Mouse (Mus musculus): ENCODE measurements around the gene Myocd.

Myocd gene

DNA sequence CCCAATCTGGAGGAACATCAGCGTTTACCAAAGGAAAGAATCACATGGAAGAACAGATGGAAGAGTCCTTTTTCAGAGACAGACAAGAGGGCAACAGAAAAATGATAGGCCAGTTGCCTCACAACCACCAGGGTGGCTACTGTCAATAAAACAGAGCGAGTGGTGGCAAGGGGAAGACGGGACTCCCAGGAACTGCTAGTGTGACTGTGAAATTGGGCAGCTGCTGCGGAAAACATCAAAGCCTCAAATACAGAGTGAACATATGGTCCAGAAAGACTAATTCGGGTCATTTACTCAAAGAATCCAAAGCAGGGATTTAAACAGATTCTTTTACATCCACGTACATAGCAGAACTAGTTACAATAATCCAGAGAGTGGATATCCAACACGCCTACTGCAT lies 29.3 kb downstream of the Myocd start:
- no peak for TF ChIP-seq GATA4 (IDR thresholded peaks at IDR 0.05; ENCODE audit: insufficient replicate concordance, low read length)

DNA sequence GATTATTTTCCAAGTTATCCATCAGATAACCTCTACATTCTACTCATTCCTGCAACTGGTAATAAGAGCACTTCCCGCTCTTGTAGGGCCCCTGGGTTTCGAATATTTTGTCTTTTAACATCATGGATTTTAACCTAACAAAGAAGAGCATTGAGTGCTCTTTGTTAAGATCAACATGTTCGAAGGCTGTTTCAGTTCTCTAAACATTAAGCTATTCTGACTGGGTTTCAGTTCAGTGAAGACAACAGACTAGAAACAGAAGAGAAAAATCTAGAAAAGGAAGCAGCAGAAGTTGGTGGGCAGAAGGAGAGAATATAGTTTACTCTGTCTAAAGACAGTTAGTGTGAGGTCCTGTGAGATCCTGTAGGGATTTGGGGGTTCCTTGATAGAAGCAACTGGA lies 31.9 kb downstream of the Myocd start:
- TF ChIP-seq GATA4 (IDR thresholded peaks at IDR 0.05; ENCODE audit: insufficient replicate concordance, low read length) = no peak

DNA sequence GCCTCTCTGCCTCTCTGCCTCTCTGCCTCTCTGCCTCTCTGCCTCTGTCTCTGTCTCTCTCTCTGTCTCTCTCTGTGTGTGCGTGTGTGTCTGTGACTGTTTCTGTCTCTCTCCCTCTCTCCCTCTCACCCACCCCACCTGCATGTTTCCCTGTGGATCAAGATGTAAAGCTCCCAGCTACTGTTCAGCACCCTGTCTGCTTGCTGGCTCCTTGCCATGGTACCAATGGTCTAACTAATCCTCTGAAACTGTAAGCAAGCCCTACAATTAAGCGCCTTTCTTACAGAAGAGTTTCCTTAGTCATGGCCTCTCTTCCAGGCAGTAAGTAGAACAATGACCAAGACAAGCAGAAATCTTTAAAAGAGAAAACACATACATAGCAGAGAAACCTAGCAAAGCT lies 32.9 kb downstream of the Myocd start:
- TF ChIP-seq GATA4 (IDR thresholded peaks at IDR 0.05; ENCODE audit: insufficient replicate concordance, low read length) = no peak

DNA sequence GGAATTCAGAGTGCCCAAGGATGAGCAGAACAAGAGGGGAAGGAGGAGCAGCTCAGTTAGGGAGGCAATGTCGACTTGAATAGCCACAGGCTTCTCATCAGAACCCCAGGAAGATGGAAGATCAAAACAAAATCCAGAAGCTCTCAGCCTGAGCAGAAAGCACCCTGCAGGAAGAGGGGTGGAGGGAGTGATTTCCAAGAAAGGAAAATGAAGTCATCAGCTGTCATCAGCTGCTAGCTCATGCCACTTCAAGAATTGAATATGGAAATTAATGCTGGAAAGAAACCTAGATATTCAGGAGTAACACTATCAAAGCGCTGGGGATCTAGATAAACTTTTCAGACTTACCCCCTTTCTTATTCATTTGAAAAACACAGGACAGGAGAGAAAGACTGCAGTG lies 34.4 kb downstream of the Myocd start:
- TF ChIP-seq GATA4 (IDR thresholded peaks at IDR 0.05; ENCODE audit: insufficient replicate concordance, low read length) = no peak

DNA sequence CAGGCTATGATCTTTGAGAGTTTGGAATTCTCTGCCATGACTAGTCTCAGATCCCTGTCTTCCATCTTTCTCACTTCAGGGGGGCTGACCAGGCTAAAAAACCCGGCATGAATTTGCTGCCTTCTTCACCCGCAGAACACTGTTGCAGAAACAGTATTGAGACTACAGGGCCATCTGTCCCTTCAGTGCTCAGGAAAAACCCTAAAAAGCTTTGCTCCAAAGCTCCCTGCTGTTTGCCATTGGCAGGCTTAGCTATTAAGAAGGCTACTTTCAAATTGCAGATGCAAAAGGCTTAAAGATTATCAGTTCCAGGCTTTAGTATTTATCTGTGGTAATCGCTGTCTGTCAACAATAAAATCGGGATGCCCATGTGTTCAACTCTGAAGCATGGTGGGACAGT lies 38.0 kb downstream of the Myocd start:
- TF ChIP-seq GATA4 (IDR thresholded peaks at IDR 0.05; ENCODE audit: insufficient replicate concordance, low read length) = no peak

DNA sequence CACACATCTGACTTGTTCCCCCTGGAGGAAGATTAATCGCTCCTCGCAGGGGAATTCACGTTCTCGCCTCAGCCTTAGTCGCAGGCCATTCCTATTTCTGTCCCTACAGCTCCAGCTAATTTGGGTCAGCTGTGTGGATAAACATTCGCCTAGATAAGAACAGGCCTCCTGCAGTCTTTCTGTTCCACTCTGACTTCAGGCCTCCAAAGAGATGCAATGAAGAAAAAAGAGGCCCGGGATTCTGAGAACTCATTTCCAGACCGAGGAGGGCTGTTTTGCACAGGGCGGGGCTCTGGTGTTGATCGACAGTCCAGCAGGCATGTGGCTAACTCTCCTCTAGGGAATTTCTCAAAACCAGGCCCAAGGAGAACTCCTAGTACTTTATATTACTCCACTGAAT lies 43.0 kb downstream of the Myocd start:
- TF ChIP-seq GATA4 (IDR thresholded peaks at IDR 0.05; ENCODE audit: insufficient replicate concordance, low read length) = no peak

DNA sequence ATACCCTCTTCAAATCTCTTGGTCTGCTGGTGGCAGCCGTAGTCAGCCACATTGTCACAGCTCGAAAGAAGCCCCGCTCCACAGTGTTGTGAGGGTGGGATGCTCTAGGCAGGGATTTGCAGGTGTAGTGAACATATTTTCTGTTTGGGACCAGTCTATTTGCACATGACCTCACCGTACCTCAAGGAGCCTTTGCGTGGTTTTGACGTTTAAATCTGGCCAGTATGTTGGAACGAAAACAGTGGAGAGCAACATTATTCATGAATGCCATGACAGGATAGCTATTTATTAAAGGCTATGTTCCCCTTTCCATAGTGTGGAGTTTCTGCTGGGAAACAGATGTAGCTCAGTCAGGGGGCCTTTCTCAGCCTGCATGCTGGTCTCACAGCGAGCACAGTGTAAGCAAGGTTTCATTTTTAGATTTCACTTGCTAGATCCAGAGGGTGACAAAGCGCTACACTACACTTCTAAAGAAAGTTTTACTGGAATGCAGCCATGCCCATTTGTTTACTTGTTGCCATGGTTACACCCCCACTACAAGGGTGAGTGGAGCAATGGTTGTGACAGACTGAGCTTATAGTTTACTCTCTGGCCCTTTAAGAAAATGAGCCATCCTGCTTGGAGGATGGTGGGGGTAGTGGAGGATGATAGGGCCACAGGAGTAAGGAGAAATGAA lies 54.7 kb downstream of the Myocd start:
- TF ChIP-seq GATA4 (IDR thresholded peaks at IDR 0.05; ENCODE audit: insufficient replicate concordance, low read length) = no peak

DNA sequence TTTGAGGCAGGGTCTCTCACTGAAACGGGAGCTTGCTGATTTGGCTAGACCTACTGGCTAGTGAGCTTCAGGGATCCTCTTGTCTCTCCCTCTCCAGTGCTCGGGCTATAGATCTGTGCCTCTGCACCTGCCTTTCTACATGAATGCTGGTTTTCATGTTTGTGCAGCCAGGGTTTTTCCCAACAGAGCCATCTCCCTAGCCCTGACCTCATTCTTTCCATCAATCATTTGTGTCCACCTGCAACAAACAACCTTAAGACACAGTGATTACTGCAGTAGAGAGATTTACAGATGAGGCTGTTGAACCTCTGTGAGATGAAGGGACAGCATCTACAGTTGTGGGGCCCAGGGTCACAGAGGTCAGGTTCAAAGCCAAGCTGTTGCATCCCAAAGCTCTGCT lies 56.0 kb downstream of the Myocd start:
- TF ChIP-seq GATA4 (IDR thresholded peaks at IDR 0.05; ENCODE audit: insufficient replicate concordance, low read length) = no peak

DNA sequence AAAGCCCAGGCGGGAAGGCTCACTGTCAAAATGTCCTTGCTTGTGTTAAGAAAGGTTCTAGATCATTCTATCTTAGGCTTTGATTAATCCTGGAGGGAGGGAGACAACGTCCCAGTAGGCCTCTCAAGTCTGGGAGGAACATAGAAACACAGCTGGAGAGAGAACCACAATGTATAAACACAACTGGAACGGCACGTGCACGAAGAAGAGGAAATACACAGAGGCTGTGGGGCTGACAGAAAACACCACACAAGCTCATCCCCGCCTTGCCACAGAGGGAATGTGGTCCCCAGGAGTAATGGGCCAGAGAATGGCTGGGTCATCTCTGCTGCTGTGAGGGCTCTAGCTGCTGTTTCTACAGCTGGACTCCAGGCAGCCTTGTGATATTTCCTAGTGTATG lies 58.1 kb downstream of the Myocd start:
- no peak for TF ChIP-seq GATA4 (IDR thresholded peaks at IDR 0.05; ENCODE audit: insufficient replicate concordance, low read length)

DNA sequence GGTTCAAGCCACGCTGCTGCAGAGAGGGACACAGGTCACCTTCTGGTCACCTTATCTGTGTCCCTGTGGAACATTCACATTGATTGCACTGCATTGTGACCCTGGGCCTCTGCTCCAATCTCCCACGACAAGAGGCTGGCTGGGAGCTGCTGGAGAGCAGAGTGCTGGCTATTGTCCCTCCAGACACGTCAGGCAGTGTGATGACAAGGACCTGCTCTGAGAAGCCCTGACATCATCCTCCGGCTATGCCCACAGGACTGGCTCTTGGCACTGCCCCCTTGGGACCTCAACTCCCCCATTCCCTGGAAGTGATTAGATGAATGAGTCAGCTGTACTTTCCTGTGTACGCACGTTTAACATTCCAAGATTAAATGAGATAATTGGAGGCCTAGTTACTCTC lies 60.3 kb downstream of the Myocd start:
- TF ChIP-seq GATA4 (IDR thresholded peaks at IDR 0.05; ENCODE audit: insufficient replicate concordance, low read length) = no peak

DNA sequence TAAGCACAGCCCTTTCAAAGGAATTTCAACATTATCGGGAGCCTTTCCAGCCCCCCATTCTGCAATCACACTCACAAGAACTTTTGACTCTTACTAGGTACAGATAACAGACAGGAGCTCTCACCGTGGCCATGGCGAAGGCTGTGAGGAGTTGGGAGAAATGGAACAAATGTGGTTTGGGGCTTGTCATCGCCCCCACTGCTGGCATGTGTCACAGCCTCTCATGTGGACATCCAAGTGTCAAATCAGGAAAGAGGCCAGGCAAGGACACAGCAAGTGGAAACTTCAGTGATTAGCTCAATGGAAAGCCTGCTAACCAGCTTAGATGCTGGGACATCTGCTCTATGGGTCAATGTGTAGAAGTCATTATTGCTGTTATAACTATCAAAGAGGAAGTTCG lies 64.5 kb downstream of the Myocd start:
- no peak for TF ChIP-seq GATA4 (IDR thresholded peaks at IDR 0.05; ENCODE audit: insufficient replicate concordance, low read length)

DNA sequence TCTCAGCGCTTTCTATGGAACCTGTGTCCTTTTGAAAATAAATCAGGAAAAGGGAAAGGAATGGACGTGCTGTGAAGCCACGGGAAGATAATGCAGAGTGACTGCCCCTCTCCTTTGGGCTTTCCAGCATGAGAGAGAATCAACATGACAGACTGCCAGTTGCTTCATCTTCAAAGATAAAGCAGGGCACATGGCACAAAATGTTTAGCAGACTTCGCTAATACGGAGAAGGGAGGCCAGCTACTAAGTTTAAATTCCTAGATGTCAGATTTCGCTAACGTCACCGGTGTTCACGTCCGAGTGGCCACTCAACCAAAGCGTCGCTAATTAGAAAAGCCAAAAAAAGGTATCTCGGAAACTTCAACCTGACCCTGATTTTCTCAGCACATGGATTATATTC lies 65.1 kb downstream of the Myocd start:
- TF ChIP-seq GATA4 (IDR thresholded peaks at IDR 0.05; ENCODE audit: insufficient replicate concordance, low read length) = no peak

DNA sequence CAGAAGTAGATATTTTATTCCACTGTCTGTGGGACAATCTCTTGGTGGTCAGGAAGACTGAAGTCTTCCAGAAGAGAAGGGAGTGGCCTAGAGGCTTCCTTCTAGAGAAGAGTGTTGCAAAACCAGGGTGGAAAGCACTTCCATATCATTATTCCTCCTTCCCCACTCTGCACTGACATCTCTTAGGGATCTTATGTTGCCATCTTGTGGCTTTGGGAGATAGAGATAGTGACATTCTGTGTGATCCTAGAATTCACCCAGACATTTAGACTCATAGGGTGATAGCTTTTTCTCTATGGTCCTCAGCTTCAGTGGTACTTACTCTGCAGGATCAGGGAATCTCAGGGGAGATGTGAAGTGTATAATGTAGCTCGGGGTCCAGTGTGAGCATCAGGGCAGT lies 66.8 kb downstream of the Myocd start:
- TF ChIP-seq GATA4 (IDR thresholded peaks at IDR 0.05; ENCODE audit: insufficient replicate concordance, low read length) = no peak

DNA sequence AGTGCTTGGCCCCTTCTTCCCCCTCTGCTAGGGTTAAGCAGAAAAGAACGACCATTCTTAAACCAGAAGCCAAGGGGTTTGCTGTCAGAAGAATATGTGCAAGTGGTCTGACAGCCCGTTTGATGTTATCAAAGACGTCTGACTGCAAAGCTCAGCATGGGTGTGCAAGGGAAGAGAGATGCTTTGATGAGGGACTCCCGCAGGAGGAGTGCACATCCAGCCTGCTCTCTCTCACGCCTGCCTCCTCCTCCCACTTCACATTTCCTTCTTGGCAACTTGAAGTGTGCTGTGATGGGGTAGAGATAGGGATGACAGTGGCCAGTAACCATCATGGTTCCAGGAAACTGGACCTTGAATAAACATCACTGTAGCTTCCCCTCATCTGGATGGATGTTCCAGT lies 67.6 kb downstream of the Myocd start:
- no peak for TF ChIP-seq GATA4 (IDR thresholded peaks at IDR 0.05; ENCODE audit: insufficient replicate concordance, low read length)

DNA sequence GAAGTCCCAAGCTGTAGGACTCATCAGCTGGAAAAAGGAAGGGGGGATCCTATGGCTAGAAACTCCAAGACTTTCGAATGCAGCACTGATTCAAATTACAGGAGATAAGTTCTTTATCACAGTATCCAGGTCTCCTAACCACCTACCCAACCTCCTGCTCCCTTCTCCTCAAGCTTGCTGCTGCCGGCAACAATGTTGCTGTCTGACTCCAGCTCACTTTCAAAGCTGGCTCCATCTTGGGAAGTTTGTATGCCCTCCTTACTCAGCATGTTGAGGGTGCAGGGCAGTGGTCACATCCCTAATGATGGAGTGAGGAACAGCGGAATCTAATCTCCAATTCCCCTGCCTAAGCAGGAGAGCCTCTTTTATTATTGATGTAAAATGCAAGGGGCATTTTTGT lies 71.8 kb downstream of the Myocd start:
- TF ChIP-seq GATA4 (IDR thresholded peaks at IDR 0.05; ENCODE audit: insufficient replicate concordance, low read length) = no peak

DNA sequence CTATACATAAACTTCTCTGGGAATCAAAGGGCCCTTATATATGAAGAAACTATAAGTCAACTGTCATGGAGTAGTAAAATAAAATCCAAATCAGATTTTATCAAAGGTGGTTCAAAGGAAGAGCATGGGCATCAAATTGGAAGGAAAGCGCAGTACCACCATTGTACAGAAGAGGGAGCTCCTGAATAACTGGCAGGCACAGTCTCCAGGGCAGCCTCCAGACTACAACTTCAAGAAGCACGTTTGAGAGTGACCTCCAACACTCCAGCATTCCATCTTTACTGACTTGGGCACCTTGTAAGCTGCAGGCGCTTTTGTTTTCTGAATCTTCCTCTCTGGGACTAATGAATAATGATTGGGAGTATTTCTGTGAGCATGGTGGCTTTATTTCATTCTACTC lies 72.5 kb downstream of the Myocd start:
- no peak for TF ChIP-seq GATA4 (IDR thresholded peaks at IDR 0.05; ENCODE audit: insufficient replicate concordance, low read length)

DNA sequence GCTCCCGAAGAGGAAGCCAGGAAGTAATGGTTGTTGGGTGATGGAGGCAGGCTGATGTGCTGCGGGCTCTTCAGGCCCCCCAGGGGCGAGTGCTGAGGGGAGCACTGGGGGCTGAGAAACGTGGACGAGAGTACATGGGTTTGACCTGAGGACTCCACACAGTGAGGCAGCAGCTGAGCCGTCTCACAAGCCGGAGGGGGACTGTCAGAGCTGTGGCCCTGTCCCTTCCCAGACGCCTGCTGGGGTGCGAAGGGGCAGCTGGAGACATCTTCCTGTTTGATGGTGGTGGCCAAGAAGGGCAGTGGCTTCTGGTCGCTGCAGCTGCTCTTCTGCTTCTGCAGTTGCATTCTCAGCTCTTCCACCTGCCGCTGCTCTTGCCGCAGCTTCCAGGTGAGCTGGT lies 82.8 kb downstream of the Myocd start:
- no peak for TF ChIP-seq GATA4 (IDR thresholded peaks at IDR 0.05; ENCODE audit: insufficient replicate concordance, low read length)

DNA sequence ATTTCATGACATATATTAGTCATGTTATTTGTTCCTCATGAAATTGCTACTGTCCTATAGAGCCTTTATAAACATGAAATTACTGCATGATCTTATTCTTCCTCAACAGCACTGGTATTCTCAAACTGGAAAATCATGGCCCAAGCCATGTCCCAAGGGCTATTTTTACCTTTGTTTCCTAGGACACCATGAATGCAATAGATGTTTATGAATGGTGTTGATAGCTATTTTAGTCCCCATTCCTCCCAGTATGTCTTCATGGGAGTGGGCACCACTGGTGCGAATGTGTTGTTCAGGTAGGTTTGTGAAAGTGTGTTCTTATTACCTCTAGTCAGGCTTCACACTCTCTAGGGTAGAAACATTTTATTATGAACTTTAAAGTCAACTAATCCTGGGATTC lies 84.7 kb downstream of the Myocd start:
- no peak for TF ChIP-seq GATA4 (IDR thresholded peaks at IDR 0.05; ENCODE audit: insufficient replicate concordance, low read length)
